Mouse (Mus musculus) liver, postnatal 0 days (tissue): Measurements from ENCODE around the gene Hat1.

Experiments used
- CTCF ChIP-seq: sonication (generic); IDR thresholded peaks from 2 replicates; pipeline ENCODE4 v1.5.1; 2016; ENCODE audit warnings: antibody characterized with exemption, low read depth
- EP300 ChIP-seq: IDR thresholded peaks from 2 replicates; pipeline ENCODE4 v1.6.1; 2016; ENCODE audit warnings: antibody characterized with exemption, low read depth, mild to moderate bottlenecking

GRCm38 (mm10) chr2:71405613-71406012 is 16.9 kb downstream of the Hat1 start:
- no peak for TF ChIP-seq EP300
- no peak for TF ChIP-seq CTCF
